Mouse (Mus musculus): ENCODE data around the gene Rbms1.

DNA sequence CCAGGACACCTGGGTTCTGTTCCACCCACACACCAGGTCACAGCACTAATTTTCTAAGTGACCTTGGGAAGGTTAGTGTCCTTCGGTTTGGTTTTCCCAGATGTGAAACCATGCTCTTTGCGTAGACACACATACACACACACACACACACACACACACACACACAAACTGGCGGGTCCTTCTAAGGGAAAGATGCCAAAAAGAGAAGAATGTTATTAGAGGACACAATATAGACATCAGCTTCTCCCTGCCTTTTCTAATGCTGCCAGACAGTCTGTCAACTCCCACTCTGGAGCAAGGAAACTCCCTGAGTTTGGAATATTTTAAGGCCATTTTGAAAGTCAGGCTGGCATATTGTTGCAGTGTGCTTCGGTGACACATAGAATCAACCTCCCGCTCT is 624 bp upstream of the Rbms1 start:
- TF ChIP-seq GATA1 (IDR thresholded peaks at IDR 0.05; ENCODE audit: low read length), result no peak
- TF ChIP-seq TAL1 (IDR thresholded peaks at IDR 0.05; ENCODE audit: low read length), result no peak

Data from erythroblast, embryonic 14.5 days (primary cell).